Comparison of ENCODE assay signal across 22 mouse cellular contexts in genomic region chr2:90614651-90615171, GRCm38 (mm10). TPM values are rescaled to one million over a fixed set of nuclear protein-coding genes. Genes with fewer than 3 reads are reported as not detected.
DNase-seq lines count a peak whose midpoint lies in the region; ATAC-seq and TF ChIP-seq lines count a peak whose summit lies in the region.
"Had no signal": no experiment of that assay in that cellular context is flagged by ENCODE, and none has a peak within 500 bp of the region (broad histone marks: within the 10 kb centered on the region; RNA-seq: fewer than 3 reads in every experiment).

No protein-coding gene starts in this region.

- 86% methylated on average over 14 of the region's 14 CpGs for WGBS in forebrain, embryonic 12.5 days
- 84% methylated on average over 14 of the region's 14 CpGs for WGBS in hindbrain, postnatal 0 days

- H3K9ac ChIP-seq in forebrain, embryonic 12.5 days = no peak overlapping the region
- H3K9ac ChIP-seq in hindbrain, postnatal 0 days (replicated peaks; ENCODE audit: low read length) = no peak overlapping the region
- H3K9ac ChIP-seq: forebrain, embryonic 15.5 days; kidney, embryonic 15.5 days; liver, embryonic 14.5 days; lung, embryonic 15.5 days had no signal

- ATAC-seq in forebrain, embryonic 12.5 days (ENCODE audit: low FRiP score) = no peak
- no peak for ATAC-seq in hindbrain, postnatal 0 days
- ATAC-seq: forebrain, embryonic 15.5 days; hindbrain, embryonic 16.5 days; intestine, postnatal 0 days had no signal

- no peak for TF ChIP-seq POLR2A in brain, embryonic 14.5 days (IDR thresholded peaks at IDR 0.05; ENCODE audit: borderline replicate concordance, extremely low read depth, insufficient read depth, insufficient read length, poor library complexity, severe bottlenecking)

- TF ChIP-seq CTCF in layer of hippocampus, adult 2 months (conservative IDR thresholded peaks at IDR 0.05) = no peak
- TF ChIP-seq CTCF in brain, embryonic 14.5 days (IDR thresholded peaks at IDR 0.05; ENCODE audit: borderline replicate concordance, extremely low read depth, insufficient read depth, insufficient read length) = no peak
- no peak for TF ChIP-seq CTCF in hindbrain, postnatal 0 days (IDR thresholded peaks at IDR 0.05; ENCODE audit: low read depth)

- peak overlapping the region; percentile 77; the same call in 1 of the 2 replicates for H3K27ac ChIP-seq in layer of hippocampus, adult 2 months
- no peak overlapping the region for H3K27ac ChIP-seq in forebrain, embryonic 12.5 days
- H3K27ac ChIP-seq in hindbrain, postnatal 0 days = no peak overlapping the region
- H3K27ac ChIP-seq: forebrain, embryonic 15.5 days; kidney, embryonic 15.5 days; liver, embryonic 14.5 days; lung, embryonic 15.5 days; macrophage; midbrain, embryonic 10.5 days; stomach, postnatal 0 days had no signal

- no peak overlapping the region for H3K4me3 ChIP-seq in layer of hippocampus, adult 2 months
- no peak overlapping the region for H3K4me3 ChIP-seq in forebrain, embryonic 12.5 days (replicated peaks)
- no peak overlapping the region for H3K4me3 ChIP-seq in hindbrain, postnatal 0 days (ENCODE audit: low read length)
- H3K4me3 ChIP-seq: forebrain, embryonic 15.5 days; kidney, embryonic 15.5 days; lung, embryonic 15.5 days; midbrain, embryonic 10.5 days had no signal

- intact Hi-C loops in left cerebral cortex, postnatal 36 days (cut with DNase I) = no loop called here

- H3K9me3 ChIP-seq in forebrain, embryonic 12.5 days = no peaks in the 10 kb centered on the region
- H3K9me3 ChIP-seq in hindbrain, postnatal 0 days (ENCODE audit: low read length) = no peaks in the 10 kb centered on the region
- H3K9me3 ChIP-seq: forebrain, embryonic 15.5 days; kidney, embryonic 15.5 days; lung, embryonic 15.5 days; midbrain, embryonic 10.5 days had no signal

- H3K27me3 ChIP-seq in forebrain, embryonic 12.5 days = no peaks in the 10 kb centered on the region
- no peaks in the 10 kb centered on the region for H3K27me3 ChIP-seq in hindbrain, postnatal 0 days (ENCODE audit: insufficient read depth, low read length)
- H3K27me3 ChIP-seq: forebrain, embryonic 15.5 days; kidney, embryonic 15.5 days; lung, embryonic 15.5 days had no signal

- peak; percentile 33 to 56 for DNase-seq in layer of hippocampus, adult 2 months (ENCODE audit: low spot score in 2 of 2)
- no peak for DNase-seq in layer of hippocampus, postnatal 25 days (ENCODE audit: extremely low spot score in 1 of 2, low spot score in 1 of 2)
- peak; percentile 4 for DNase-seq in brain, embryonic 14.5 days (ENCODE audit: low read depth)
- DNase-seq in layer of hippocampus, adult 9-11 months = peak; percentile 52
- peak; percentile 59 to 72 for DNase-seq in left cerebral cortex, postnatal 36 days (ENCODE audit: low spot score in 2 of 2)
- no peak for DNase-seq in cerebellum, postnatal 10 days
- DNase-seq in hindbrain, postnatal 0 days (ENCODE audit: low spot score) = no peak
- DNase-seq: adrenal gland, postnatal 25 days; cerebellum, adult 8-10 months; heart, postnatal 36 days; kidney, postnatal 4 days; thymus, postnatal 36 days had no signal

- H3K36me3 ChIP-seq in forebrain, embryonic 12.5 days (replicated peaks) = no peaks in the 10 kb centered on the region
- H3K36me3 ChIP-seq in hindbrain, postnatal 0 days (ENCODE audit: insufficient read depth, low read length) = no peaks in the 10 kb centered on the region
- H3K36me3 ChIP-seq: forebrain, embryonic 15.5 days; kidney, embryonic 15.5 days; lung, embryonic 15.5 days; midbrain, embryonic 10.5 days had no signal

- no peak overlapping the region for H3K4me2 ChIP-seq in forebrain, embryonic 12.5 days
- no peak overlapping the region for H3K4me2 ChIP-seq in hindbrain, postnatal 0 days (ENCODE audit: low read depth, low read length)
- H3K4me2 ChIP-seq: forebrain, embryonic 15.5 days; kidney, embryonic 15.5 days; lung, embryonic 15.5 days had no signal

- no peaks in the 10 kb centered on the region for H3K4me1 ChIP-seq in forebrain, embryonic 12.5 days
- no peaks in the 10 kb centered on the region for H3K4me1 ChIP-seq in hindbrain, postnatal 0 days (ENCODE audit: insufficient read depth, low read length)
- H3K4me1 ChIP-seq: forebrain, embryonic 15.5 days; kidney, embryonic 15.5 days; lung, embryonic 15.5 days had no signal

RNA-seq across cellular contexts. Expression of gene Ptprj, which starts 34.3 kb away (rescaled TPM):
- 100 to 1,000 TPM; 128 to 130 TPM for total RNA-seq in layer of hippocampus, adult 2 months (2021)
- 100 to 1,000 TPM; 118 to 129 TPM for total RNA-seq in layer of hippocampus, postnatal 25 days (2021)
- polyA plus RNA-seq in brain, embryonic 14.5 days (2012; rRNA removed) = 6.1 and 11.7 TPM in 2 replicates
- total RNA-seq in left cerebral cortex, postnatal 36 days (2021) = 100 to 1,000 TPM; 112 to 118 TPM
- polyA plus RNA-seq in forebrain, embryonic 12.5 days (2016; fragmentation: Nextera tagmentation; extraction: Ambion mirVana) = 2.1 and 2.7 TPM in 2 replicates
- 37.8 and 39.1 TPM in 2 replicates for total RNA-seq in hindbrain, postnatal 0 days (2014; rRNA removed)
- 4.6 and 4.7 TPM in 2 replicates for polyA plus RNA-seq in hindbrain, postnatal 0 days (2015; fragmentation: Nextera tagmentation; extraction: Ambion mirVana)

Comparison
In these comparisons a context has a peak if more than half of its experiments do, and no peak if none do; other contexts are left out.
1. DNase-seq: peak in layer of hippocampus, adult 2 months (2 of 2), brain, embryonic 14.5 days (single experiment), layer of hippocampus, adult 9-11 months (single experiment) and left cerebral cortex, postnatal 36 days (2 of 2); none in layer of hippocampus, postnatal 25 days (0 of 2), cerebellum, postnatal 10 days (0 of 2) and hindbrain, postnatal 0 days (single experiment).